Mouse (Mus musculus): ENCODE results near the gene Zc3h12d.
"Not testable (repeated sequence)": the region's sequence is repeated elsewhere in the genome, so short reads cannot be mapped to it uniquely, and the experiment has no call there.

Gene Zc3h12d

GRCm38 (mm10) chr10:7870571-7871315 is 38.5 kb downstream of the Zc3h12d start:
- DNase-seq (ENCODE audit: low read depth, low spot score) = peak; percentile 73

DNA sequence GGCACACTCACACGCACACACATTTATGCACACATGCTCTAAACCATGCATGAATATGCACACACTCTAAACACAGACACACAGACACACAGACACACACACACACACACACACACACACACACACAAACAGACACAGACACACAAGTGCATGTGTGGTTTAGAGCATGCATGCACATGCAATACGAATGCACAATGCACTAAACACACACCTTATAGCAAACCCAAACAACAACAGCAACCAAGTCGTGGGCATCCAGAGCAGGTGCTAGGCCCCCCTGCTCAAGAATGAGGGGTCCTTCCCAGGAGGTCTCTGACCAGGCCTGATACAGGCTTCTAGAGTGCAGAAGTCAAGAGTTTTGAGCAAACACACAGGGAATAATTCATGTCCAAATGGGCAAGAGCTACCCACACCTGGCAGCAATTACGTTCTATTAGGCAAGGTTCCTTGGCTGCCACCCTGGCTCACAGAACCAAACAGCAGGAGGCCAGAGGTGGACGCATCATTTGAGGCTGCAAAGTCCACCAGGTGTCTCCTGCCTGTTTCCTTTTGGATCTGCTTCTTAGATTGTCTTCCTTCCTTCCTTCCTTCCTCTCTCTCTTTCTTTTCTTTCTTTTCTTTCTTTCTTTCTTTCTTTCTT is 39.2 kb downstream of the Zc3h12d start:
- DNase-seq (ENCODE audit: low read depth, low spot score) = no peak

- DNase-seq (ENCODE audit: low read depth, low spot score) = no peak
Measured at GRCm38 (mm10) chr10:7874194-7874593, 41.9 kb downstream of the Zc3h12d start.

- not testable (repeated sequence) for DNase-seq (ENCODE audit: low read depth, low spot score)
Measured at GRCm38 (mm10) chr10:7880283-7880682, 48.0 kb downstream of the Zc3h12d start.

DNA sequence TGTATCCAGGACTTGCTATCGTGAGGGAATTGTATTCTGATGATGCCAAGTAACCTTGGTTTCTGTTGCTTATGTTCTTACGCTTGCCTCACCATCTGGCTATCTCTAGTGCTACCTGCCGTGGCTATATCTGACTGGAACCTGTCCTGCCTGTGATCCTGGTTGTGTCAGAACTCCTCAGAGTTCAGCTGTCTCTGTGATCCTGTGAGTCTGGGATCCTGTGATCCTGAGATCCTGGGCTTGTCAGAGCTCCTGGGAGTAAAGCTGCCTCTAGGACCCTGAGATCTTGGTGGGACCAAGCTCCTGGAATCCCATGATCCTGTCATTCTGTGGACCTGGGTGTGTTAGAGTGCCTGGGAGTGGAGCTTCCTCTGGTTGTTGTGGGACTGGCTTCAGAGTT is 49.7 kb downstream of the Zc3h12d start:
- no peak for DNase-seq (ENCODE audit: low read depth, low spot score)

DNA sequence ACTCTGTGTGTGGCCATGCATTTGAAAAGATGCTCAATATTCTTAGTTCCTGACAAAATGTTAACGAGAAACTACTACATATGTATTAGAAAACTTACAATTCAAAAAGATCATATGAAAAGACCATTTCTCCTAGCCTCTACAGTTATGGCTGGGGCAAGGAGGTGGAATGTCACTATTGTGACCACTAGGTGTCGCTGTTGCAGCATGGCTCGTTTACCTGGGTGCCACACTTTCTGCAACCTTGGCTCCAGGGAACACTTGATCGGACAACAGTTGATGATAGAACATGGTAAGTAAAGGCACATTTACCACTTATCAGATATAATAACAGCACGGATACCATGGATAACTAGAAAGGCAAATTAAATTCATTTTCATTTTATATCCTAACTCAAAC is 51.3 kb downstream of the Zc3h12d start:
- DNase-seq (ENCODE audit: low read depth, low spot score) = peak; percentile 71

GRCm38 (mm10) chr10:7888256-7888868 is 56.1 kb downstream of the Zc3h12d start:
- no peak for DNase-seq (ENCODE audit: low read depth, low spot score)

GRCm38 (mm10) chr10:7900719-7901627 is 68.7 kb downstream of the Zc3h12d start:
- no peak for DNase-seq (ENCODE audit: low read depth, low spot score)

GRCm38 (mm10) chr10:7904157-7904556 is 71.9 kb downstream of the Zc3h12d start:
- DNase-seq (ENCODE audit: low read depth, low spot score) = no peak

GRCm38 (mm10) chr10:7907151-7907550 is 74.9 kb downstream of the Zc3h12d start:
- DNase-seq (ENCODE audit: low read depth, low spot score) = no peak

- DNase-seq (ENCODE audit: low read depth, low spot score) = peak; percentile 49
Measured at GRCm38 (mm10) chr10:7911268-7911667, 79.0 kb downstream of the Zc3h12d start.
